Mouse (Mus musculus) olfactory bulb, adult 2 months (tissue): Measurements from ENCODE around the gene Sap25.

Experiments used
- CTCF ChIP-seq: fragments of 200-500 bp; IDR thresholded peaks from 2 replicates; pipeline ENCODE4 v1.5.1; 2012; ENCODE audit warnings: low read depth, mild to moderate bottlenecking, low read length, moderate library complexity; ENCODE audit not compliant: insufficient read depth
- POLR2A ChIP-seq: fragments of 200-500 bp; IDR thresholded peaks from 2 replicates; pipeline ENCODE4 v1.6.1; 2012; ENCODE audit warnings: mild to moderate bottlenecking, low read depth, low read length, moderate library complexity; ENCODE audit not compliant: insufficient read depth

- TF ChIP-seq POLR2A, result no peak
- no peak for TF ChIP-seq CTCF
These were observed 19.0 kb downstream of the Sap25 start for GRCm38 (mm10) chr5:137660064-137660688.
